Mouse (Mus musculus) erythroblast, embryonic 14.5 days (primary cell): ENCODE data around the gene Ifi27l2b. TPM values are rescaled to one million over a fixed set of nuclear protein-coding genes. Genes with fewer than 3 reads are reported as not detected.
"Not testable (repeated sequence)": the region's sequence is repeated elsewhere in the genome, so short reads cannot be mapped to it uniquely, and the experiment has no call there.

Experiments used
- H3K27me3 ChIP-seq: 2 replicates; pipeline ENCODE4 v1.6.1; 2012; ENCODE audit warnings: inconsistent platforms; ENCODE audit not compliant: control insufficient read depth
- H3K36me3 ChIP-seq: 2 replicates; pipeline ENCODE4 v1.6.1; 2012; ENCODE audit warnings: mild to moderate bottlenecking, inconsistent platforms; ENCODE audit not compliant: control insufficient read depth
- H3K4me1 ChIP-seq: 2 replicates; pipeline ENCODE4 v1.6.1; 2012; ENCODE audit warnings: inconsistent platforms; ENCODE audit not compliant: control insufficient read depth
- H3K4me3 ChIP-seq: replicated peaks from 2 replicates; pipeline ENCODE3; 2012; ENCODE audit warnings: moderate library complexity, mild to moderate bottlenecking, inconsistent platforms
- H3K9me3 ChIP-seq: 2 replicates; pipeline ENCODE4 v1.6.1; 2012; ENCODE audit warnings: low read length, inconsistent platforms, mixed read lengths; ENCODE audit not compliant: control insufficient read depth
- GATA1 ChIP-seq: IDR thresholded peaks from 2 replicates; pipeline ENCODE4 v1.6.1; 2012; ENCODE audit warnings: low read length, inconsistent platforms, mixed read lengths
- TAL1 ChIP-seq: IDR thresholded peaks from 3 replicates; pipeline ENCODE4 v1.6.1; 2012; ENCODE audit warnings: low read length, inconsistent platforms, mixed read lengths
- polyA plus RNA-seq: library from polyadenylated mRNA; stranded (reverse); fragments of >175 nt; gene quantifications from 2 replicates; pipeline ENCODE4 v1.2.3, GENCODE M21; 2012

The Ifi27l2b gene
- polyA plus RNA-seq, 1 experiment: not detected

GRCm38 (mm10) chr12:103486726-103487125 lies 29.7 kb upstream of the Ifi27l2b start:
- Histone ChIP-seq H3K27me3 (no peaks in the 10 kb centered on the region), H3K9me3 (no peaks in the 10 kb centered on the region), H3K4me3 (no peak overlapping the region), H3K36me3 (no peaks in the 10 kb centered on the region), H3K4me1 (no peaks in the 10 kb centered on the region)
- TF ChIP-seq GATA1: no peak
- TF ChIP-seq TAL1: no peak

GRCm38 (mm10) chr12:103484200-103484972 lies 27.4 kb upstream of the Ifi27l2b start:
- not testable (repeated sequence) for H3K27me3 ChIP-seq

GRCm38 (mm10) chr12:103482781-103483180 lies 25.8 kb upstream of the Ifi27l2b start:
- no peaks in the 10 kb centered on the region for H3K36me3 ChIP-seq
- no peak overlapping the region for H3K4me3 ChIP-seq
- H3K27me3 ChIP-seq: no peaks in the 10 kb centered on the region
- no peaks in the 10 kb centered on the region for H3K4me1 ChIP-seq
- no peaks in the 10 kb centered on the region for H3K9me3 ChIP-seq
- TF ChIP-seq GATA1 (no peak), TAL1 (no peak)

More at GRCm38 (mm10) chr12:103484200-103484972, 27.4 kb upstream of the Ifi27l2b start:
- H3K36me3 ChIP-seq, H3K4me1 ChIP-seq, H3K9me3 ChIP-seq, H3K4me3 ChIP-seq: not testable (repeated sequence)

GRCm38 (mm10) chr12:103481671-103482070 lies 24.6 kb upstream of the Ifi27l2b start:
- H3K27me3 ChIP-seq: no peaks in the 10 kb centered on the region
- H3K9me3 ChIP-seq: no peaks in the 10 kb centered on the region
- TF ChIP-seq TAL1: no peak
- TF ChIP-seq GATA1: no peak
- no peak overlapping the region for H3K4me3 ChIP-seq
- H3K4me1 ChIP-seq: no peaks in the 10 kb centered on the region
- H3K36me3 ChIP-seq: no peaks in the 10 kb centered on the region

DNA sequence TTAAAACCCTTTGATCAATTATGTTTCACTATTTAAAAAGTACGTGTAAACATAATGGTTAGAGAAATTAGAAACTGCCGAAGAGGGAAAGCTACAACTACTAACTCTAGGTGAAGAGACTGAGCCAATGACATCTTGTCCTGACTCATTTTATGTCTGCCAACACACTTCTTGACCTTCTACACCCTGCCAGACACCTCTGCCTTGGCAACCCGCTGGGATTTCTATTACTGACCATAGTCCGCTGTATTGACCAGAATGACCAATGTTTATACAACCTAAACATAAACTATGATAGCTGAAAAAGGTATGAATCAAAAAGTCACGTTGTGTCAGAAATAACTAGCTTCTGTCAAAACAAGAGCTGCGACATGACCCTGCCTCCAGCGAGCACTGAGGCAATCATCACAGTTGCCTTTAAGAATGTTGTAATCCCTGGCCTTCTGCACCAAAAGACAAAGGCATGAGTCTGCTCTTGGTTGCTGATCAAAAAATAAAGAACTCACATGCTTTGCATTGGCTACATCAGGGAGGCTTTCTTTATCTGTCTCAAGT lies 20.5 kb upstream of the Ifi27l2b start:
- Histone ChIP-seq H3K36me3 (no peaks in the 10 kb centered on the region), H3K9me3 (no peaks in the 10 kb centered on the region), H3K4me3 (no peak overlapping the region), H3K27me3 (no peaks in the 10 kb centered on the region), H3K4me1 (no peaks in the 10 kb centered on the region)
- no peak for TF ChIP-seq TAL1
- no peak for TF ChIP-seq GATA1

- Histone ChIP-seq H3K4me3 (no peak overlapping the region), H3K36me3 (no peaks in the 10 kb centered on the region), H3K9me3 (no peaks in the 10 kb centered on the region), H3K4me1 (no peaks in the 10 kb centered on the region), H3K27me3 (no peaks in the 10 kb centered on the region)
- TF ChIP-seq GATA1 (no peak), TAL1 (no peak)
Observed at GRCm38 (mm10) chr12:103476779-103477389, 19.9 kb upstream of the Ifi27l2b start.

- TF ChIP-seq TAL1: no peak
- no peak for TF ChIP-seq GATA1
- Histone ChIP-seq H3K36me3 (no peaks in the 10 kb centered on the region), H3K9me3 (no peaks in the 10 kb centered on the region), H3K27me3 (no peaks in the 10 kb centered on the region), H3K4me3 (no peak overlapping the region), H3K4me1 (no peaks in the 10 kb centered on the region)
Observed at GRCm38 (mm10) chr12:103474481-103474880, 17.5 kb upstream of the Ifi27l2b start.

- H3K27me3 ChIP-seq, H3K36me3 ChIP-seq, H3K4me1 ChIP-seq, H3K4me3 ChIP-seq, H3K9me3 ChIP-seq: not testable (repeated sequence)
Observed at GRCm38 (mm10) chr12:103456727-103457126, 296 bp downstream of the Ifi27l2b start.

DNA sequence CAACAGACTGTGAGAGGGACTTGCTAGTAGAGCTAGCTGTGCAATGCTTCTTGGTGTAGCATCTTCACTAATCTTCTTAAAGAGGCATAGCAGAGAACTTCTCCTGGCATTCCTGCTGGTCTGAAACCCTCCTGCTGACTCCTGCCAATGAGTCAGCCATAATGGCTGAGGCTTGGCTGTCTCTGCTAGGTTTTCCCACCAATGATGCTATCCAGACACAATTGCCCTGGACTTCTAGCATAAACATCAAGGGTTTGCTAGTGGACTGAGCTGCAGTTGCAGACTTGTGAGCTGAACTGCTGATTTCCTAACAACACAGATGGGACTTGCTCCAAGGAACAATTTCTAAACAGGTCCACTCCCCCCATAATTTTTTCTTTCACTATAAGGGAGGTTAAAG lies 3.7 kb downstream of the Ifi27l2b start:
- TF ChIP-seq TAL1 (no peak), GATA1 (no peak)
- Histone ChIP-seq H3K27me3 (no peaks in the 10 kb centered on the region), H3K4me1 (no peaks in the 10 kb centered on the region)

GRCm38 (mm10) chr12:103445060-103445459 lies 12.0 kb downstream of the Ifi27l2b start:
- no peaks in the 10 kb centered on the region for H3K9me3 ChIP-seq
- H3K36me3 ChIP-seq: no peaks in the 10 kb centered on the region
- no peak for TF ChIP-seq GATA1
- TF ChIP-seq TAL1: no peak
- H3K4me3 ChIP-seq: no peak overlapping the region
- no peaks in the 10 kb centered on the region for H3K4me1 ChIP-seq
- no peaks in the 10 kb centered on the region for H3K27me3 ChIP-seq

More for the DNA sequence above, 3.7 kb downstream of the Ifi27l2b start:
- Histone ChIP-seq H3K9me3 (no peaks in the 10 kb centered on the region), H3K36me3 (no peaks in the 10 kb centered on the region), H3K4me3 (no peak overlapping the region)

- not testable (repeated sequence) for H3K4me1 ChIP-seq, H3K27me3 ChIP-seq, H3K4me3 ChIP-seq, H3K9me3 ChIP-seq, H3K36me3 ChIP-seq
Observed at GRCm38 (mm10) chr12:103444261-103444660, 12.8 kb downstream of the Ifi27l2b start.
